Mouse (Mus musculus): Measurements from ENCODE around the gene Rpl10a. TPM values are rescaled to one million over a fixed set of nuclear protein-coding genes. Genes with fewer than 3 reads are reported as not detected.

Gene Rpl10a
- polyA plus RNA-seq, 1 experiment from 2014 or later: 367 TPM

- Histone ChIP-seq H3K4me1 (ENCODE audit: control insufficient read depth, insufficient read depth, low read length) (peaks cover 7% of the 10 kb centered on the region; the same call in 1 of the 2 replicates), H3K4me3 (ENCODE audit: low read depth, low read length) (no peak overlapping the region), H3K9me3 (ENCODE audit: control insufficient read depth, low read length) (no peaks in the 10 kb centered on the region), H3K4me2 (ENCODE audit: low read depth, low read length) (no peak overlapping the region), H3K27me3 (ENCODE audit: control insufficient read depth, insufficient read depth, low read length) (no peaks in the 10 kb centered on the region), H3K36me3 (ENCODE audit: control insufficient read depth, insufficient read depth, low read length) (no peaks in the 10 kb centered on the region), H3K27ac (ENCODE audit: low read depth, low read length) (no peak overlapping the region), H3K9ac (replicated peaks; ENCODE audit: low read depth, low read length) (no peak overlapping the region)
- WGBS: 63% methylated on average over 8 of the region's 8 CpGs
- no peak for ATAC-seq (ENCODE audit: low read depth)
These were observed 40.7 kb upstream of the Rpl10a start for GRCm38 (mm10) chr17:28287578-28287977.

GRCm38 (mm10) chr17:28287980-28288379 is 40.3 kb upstream of the Rpl10a start:
- Histone ChIP-seq H3K27me3 (ENCODE audit: control insufficient read depth, insufficient read depth, low read length) (no peaks in the 10 kb centered on the region), H3K4me2 (ENCODE audit: low read depth, low read length) (no peak overlapping the region), H3K4me1 (ENCODE audit: control insufficient read depth, insufficient read depth, low read length) (peaks cover 7% of the 10 kb centered on the region; the same call in 1 of the 2 replicates), H3K9me3 (ENCODE audit: control insufficient read depth, low read length) (no peaks in the 10 kb centered on the region), H3K9ac (replicated peaks; ENCODE audit: low read depth, low read length) (no peak overlapping the region), H3K4me3 (ENCODE audit: low read depth, low read length) (no peak overlapping the region), H3K36me3 (ENCODE audit: control insufficient read depth, insufficient read depth, low read length) (no peaks in the 10 kb centered on the region), H3K27ac (ENCODE audit: low read depth, low read length) (no peak overlapping the region)
- ATAC-seq (ENCODE audit: low read depth): no peak
- 71% methylated on average over 5 of the region's 5 CpGs for WGBS

- no peaks in the 10 kb centered on the region for H3K9me3 ChIP-seq (ENCODE audit: control insufficient read depth, low read length)
- H3K9ac ChIP-seq (replicated peaks; ENCODE audit: low read depth, low read length): no peak overlapping the region
- H3K36me3 ChIP-seq (ENCODE audit: control insufficient read depth, insufficient read depth, low read length): no peaks in the 10 kb centered on the region
- H3K4me3 ChIP-seq (ENCODE audit: low read depth, low read length): no peak overlapping the region
- H3K27ac ChIP-seq (ENCODE audit: low read depth, low read length): no peak overlapping the region
- H3K4me1 ChIP-seq (ENCODE audit: control insufficient read depth, insufficient read depth, low read length): peaks cover 13% of the 10 kb centered on the region; the same call in 1 of the 2 replicates
- H3K4me2 ChIP-seq (ENCODE audit: low read depth, low read length): no peak overlapping the region
- no peaks in the 10 kb centered on the region for H3K27me3 ChIP-seq (ENCODE audit: control insufficient read depth, insufficient read depth, low read length)
- 82% methylated on average over 3 of the region's 3 CpGs for WGBS
- no peak for ATAC-seq (ENCODE audit: low read depth)
These were observed 38.0 kb upstream of the Rpl10a start for GRCm38 (mm10) chr17:28290262-28290661.

- H3K4me1 ChIP-seq (ENCODE audit: control insufficient read depth, insufficient read depth, low read length): peaks cover 10% of the 10 kb centered on the region; the same call in 1 of the 2 replicates
- no peak for ATAC-seq (ENCODE audit: low read depth)
- H3K27ac ChIP-seq (ENCODE audit: low read depth, low read length): no peak overlapping the region
- no peaks in the 10 kb centered on the region for H3K36me3 ChIP-seq (ENCODE audit: control insufficient read depth, insufficient read depth, low read length)
- no peak overlapping the region for H3K4me3 ChIP-seq (ENCODE audit: low read depth, low read length)
- H3K4me2 ChIP-seq (ENCODE audit: low read depth, low read length): no peak overlapping the region
- WGBS: 81% methylated on average over 11 of the region's 11 CpGs
- H3K9ac ChIP-seq (replicated peaks; ENCODE audit: low read depth, low read length): no peak overlapping the region
- no peaks in the 10 kb centered on the region for H3K27me3 ChIP-seq (ENCODE audit: control insufficient read depth, insufficient read depth, low read length)
- H3K9me3 ChIP-seq (ENCODE audit: control insufficient read depth, low read length): no peaks in the 10 kb centered on the region
These were observed 37.6 kb upstream of the Rpl10a start for GRCm38 (mm10) chr17:28290671-28291070.

GRCm38 (mm10) chr17:28291346-28291745 is 36.9 kb upstream of the Rpl10a start:
- H3K4me2 ChIP-seq (ENCODE audit: low read depth, low read length): no peak overlapping the region
- H3K9me3 ChIP-seq (ENCODE audit: control insufficient read depth, low read length): no peaks in the 10 kb centered on the region
- 92% methylated on average over 7 of the region's 7 CpGs for WGBS
- 0 out of 2 replicates have a peak, but pooled peaks cover 6% of the 10 kb centered on the region for H3K4me1 ChIP-seq (ENCODE audit: control insufficient read depth, insufficient read depth, low read length)
- no peak overlapping the region for H3K4me3 ChIP-seq (ENCODE audit: low read depth, low read length)
- H3K27ac ChIP-seq (ENCODE audit: low read depth, low read length): no peak overlapping the region
- no peak overlapping the region for H3K9ac ChIP-seq (replicated peaks; ENCODE audit: low read depth, low read length)
- H3K27me3 ChIP-seq (ENCODE audit: control insufficient read depth, insufficient read depth, low read length): no peaks in the 10 kb centered on the region
- ATAC-seq (ENCODE audit: low read depth): no peak
- no peaks in the 10 kb centered on the region for H3K36me3 ChIP-seq (ENCODE audit: control insufficient read depth, insufficient read depth, low read length)

- no peak overlapping the region for H3K9ac ChIP-seq (replicated peaks; ENCODE audit: low read depth, low read length)
- no peaks in the 10 kb centered on the region for H3K27me3 ChIP-seq (ENCODE audit: control insufficient read depth, insufficient read depth, low read length)
- no peak overlapping the region for H3K27ac ChIP-seq (ENCODE audit: low read depth, low read length)
- 80% methylated on average over 4 of the region's 4 CpGs for WGBS
- H3K4me2 ChIP-seq (ENCODE audit: low read depth, low read length): no peak overlapping the region
- H3K9me3 ChIP-seq (ENCODE audit: control insufficient read depth, low read length): no peaks in the 10 kb centered on the region
- no peak for ATAC-seq (ENCODE audit: low read depth)
- H3K4me1 ChIP-seq (ENCODE audit: control insufficient read depth, insufficient read depth, low read length): 0 out of 2 replicates have a peak, but pooled peaks cover 6% of the 10 kb centered on the region
- no peaks in the 10 kb centered on the region for H3K36me3 ChIP-seq (ENCODE audit: control insufficient read depth, insufficient read depth, low read length)
- H3K4me3 ChIP-seq (ENCODE audit: low read depth, low read length): no peak overlapping the region
These were observed 34.6 kb upstream of the Rpl10a start for GRCm38 (mm10) chr17:28293716-28294115.

GRCm38 (mm10) chr17:28294449-28295333 is 33.6 kb upstream of the Rpl10a start:
- 57% methylated on average over 17 of the region's 17 CpGs for WGBS
- peak overlapping the region; percentile 49 for H3K27ac ChIP-seq (ENCODE audit: low read depth, low read length)
- no peak overlapping the region for H3K4me2 ChIP-seq (ENCODE audit: low read depth, low read length)
- no peak overlapping the region for H3K4me3 ChIP-seq (ENCODE audit: low read depth, low read length)
- H3K9ac ChIP-seq (replicated peaks; ENCODE audit: low read depth, low read length): peak overlapping the region; percentile 25; the same call in 1 of the 2 replicates
- ATAC-seq (ENCODE audit: low read depth): peak; percentile 54; the same call in 1 of the 2 replicates
- H3K9me3 ChIP-seq (ENCODE audit: control insufficient read depth, low read length): no peaks in the 10 kb centered on the region
- H3K4me1 ChIP-seq (ENCODE audit: control insufficient read depth, insufficient read depth, low read length): 0 out of 2 replicates have a peak, but pooled peaks cover 6% of the 10 kb centered on the region
- no peaks in the 10 kb centered on the region for H3K36me3 ChIP-seq (ENCODE audit: control insufficient read depth, insufficient read depth, low read length)
- no peaks in the 10 kb centered on the region for H3K27me3 ChIP-seq (ENCODE audit: control insufficient read depth, insufficient read depth, low read length)

- no peaks in the 10 kb centered on the region for H3K9me3 ChIP-seq (ENCODE audit: control insufficient read depth, low read length)
- no peaks in the 10 kb centered on the region for H3K36me3 ChIP-seq (ENCODE audit: control insufficient read depth, insufficient read depth, low read length)
- no peak overlapping the region for H3K4me2 ChIP-seq (ENCODE audit: low read depth, low read length)
- H3K4me1 ChIP-seq (ENCODE audit: control insufficient read depth, insufficient read depth, low read length): 0 out of 2 replicates have a peak, but pooled peaks cover 6% of the 10 kb centered on the region
- WGBS: 94% methylated on average over 17 of the region's 17 CpGs
- H3K4me3 ChIP-seq (ENCODE audit: low read depth, low read length): no peak overlapping the region
- no peak overlapping the region for H3K9ac ChIP-seq (replicated peaks; ENCODE audit: low read depth, low read length)
- H3K27me3 ChIP-seq (ENCODE audit: control insufficient read depth, insufficient read depth, low read length): no peaks in the 10 kb centered on the region
- no peak for ATAC-seq (ENCODE audit: low read depth)
- no peak overlapping the region for H3K27ac ChIP-seq (ENCODE audit: low read depth, low read length)
These were observed 29.4 kb upstream of the Rpl10a start for GRCm38 (mm10) chr17:28298888-28299287.

GRCm38 (mm10) chr17:28299669-28300320 is 28.5 kb upstream of the Rpl10a start:
- H3K36me3 ChIP-seq (ENCODE audit: control insufficient read depth, insufficient read depth, low read length): no peaks in the 10 kb centered on the region
- no peak overlapping the region for H3K27ac ChIP-seq (ENCODE audit: low read depth, low read length)
- no peak overlapping the region for H3K9ac ChIP-seq (replicated peaks; ENCODE audit: low read depth, low read length)
- no peaks in the 10 kb centered on the region for H3K9me3 ChIP-seq (ENCODE audit: control insufficient read depth, low read length)
- H3K4me3 ChIP-seq (ENCODE audit: low read depth, low read length): no peak overlapping the region
- H3K27me3 ChIP-seq (ENCODE audit: control insufficient read depth, insufficient read depth, low read length): no peaks in the 10 kb centered on the region
- H3K4me1 ChIP-seq (ENCODE audit: control insufficient read depth, insufficient read depth, low read length): 0 out of 2 replicates have a peak, but pooled peaks cover 4% of the 10 kb centered on the region
- ATAC-seq (ENCODE audit: low read depth): no peak
- WGBS: 62% methylated on average over 11 of the region's 11 CpGs
- no peak overlapping the region for H3K4me2 ChIP-seq (ENCODE audit: low read depth, low read length)

All from neural tube, embryonic 14.5 days (tissue).